Mouse (Mus musculus) CH12.LX (cell line): ENCODE data around the gene Mustn1.

Experiments used
- CTCF ChIP-seq, 2 experiments: IDR thresholded peaks in 1 of 2; conservative IDR thresholded peaks in 1 of 2; 2 replicates each; pipeline ENCODE4 v1.5.1; 2011 to 2012; ENCODE audit warnings: low read depth in 2 of 2, low read length in 2 of 2, improper control_type of control experiment in 1 of 2, inconsistent platforms in 1 of 2, mild to moderate bottlenecking in 1 of 2, moderate library complexity in 1 of 2
- POLR2A ChIP-seq: IDR thresholded peaks from 2 replicates; pipeline ENCODE4 v1.6.1; 2011; ENCODE audit warnings: low read depth, mild to moderate bottlenecking, improper control_type of control experiment, low read length
- TBP ChIP-seq: conservative IDR thresholded peaks from 2 replicates; pipeline ENCODE4 v1.6.1; 2011; ENCODE audit warnings: low read depth, low read length, improper control_type of control experiment

DNA sequence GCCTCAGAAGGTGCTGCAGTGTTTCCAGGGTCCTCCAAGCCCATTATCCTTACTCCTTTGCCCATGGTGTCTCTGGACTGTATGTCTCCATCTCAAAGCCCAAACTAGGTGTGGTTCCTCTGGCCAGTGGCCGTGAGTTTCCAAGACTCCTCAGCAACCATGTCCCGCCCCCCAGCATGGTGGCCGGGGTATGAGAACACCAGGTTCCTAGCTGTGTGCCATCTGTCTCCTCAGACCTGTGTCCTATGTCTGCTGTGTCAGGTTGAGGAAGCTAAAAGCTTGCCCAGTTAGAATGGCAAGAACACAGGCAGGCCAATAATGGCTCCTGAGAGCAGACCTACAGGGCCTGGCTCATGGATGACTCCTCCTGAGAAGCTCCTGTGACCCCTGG, 2.7 kb downstream of the Mustn1 start:
- TF ChIP-seq CTCF (conservative IDR thresholded peaks at IDR 0.05 in 1 of 2, IDR thresholded peaks at IDR 0.05 in 1 of 2; ENCODE audit: low read depth in 2 of 2, low read length in 2 of 2) (no peak), TBP (no peak), POLR2A (no peak)
